In the genomic region with DNA sequence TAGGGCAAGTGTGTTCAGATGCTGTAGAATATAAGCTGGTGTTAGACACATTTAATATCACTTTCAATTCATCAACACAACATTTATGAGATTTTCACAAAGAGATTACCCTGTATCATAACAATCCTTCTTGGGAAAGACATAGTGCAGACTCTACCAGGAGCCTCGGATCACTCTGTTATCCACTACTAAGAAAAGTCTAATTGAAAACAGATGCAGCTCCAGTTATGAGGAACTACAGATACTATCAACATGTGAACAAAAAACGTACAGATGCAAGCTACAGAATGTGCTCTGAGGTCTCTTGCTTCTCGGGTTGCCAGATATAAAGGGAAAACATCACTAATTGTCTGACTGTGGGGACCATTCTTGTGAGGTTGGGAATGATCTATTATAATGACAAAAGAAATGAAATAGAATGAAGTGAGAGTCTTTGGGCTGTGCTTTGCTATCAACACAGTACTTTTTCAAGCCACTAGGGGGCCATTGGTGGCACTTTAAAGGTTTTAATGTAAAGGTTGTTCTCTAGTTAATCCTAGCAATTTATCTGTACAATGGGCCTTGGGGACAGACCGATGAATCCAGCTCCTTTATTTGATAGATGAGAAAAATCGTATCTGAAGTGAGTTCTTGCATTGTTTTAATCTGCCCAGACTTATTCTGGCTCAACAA, we compare ENCODE assay signal across 15 mouse cellular contexts.
DNase-seq lines count a peak whose midpoint lies in the region; ATAC-seq and TF ChIP-seq lines count a peak whose summit lies in the region.
"Had no signal": no experiment of that assay in that cellular context is flagged by ENCODE, and none has a peak within 500 bp of the region (broad histone marks: within the 10 kb centered on the region; RNA-seq: fewer than 3 reads in every experiment).

No protein-coding gene starts in this region.

- peak; percentile 31 for TF ChIP-seq CTCF in hindbrain, postnatal 0 days (IDR thresholded peaks at IDR 0.05; ENCODE audit: low read depth)

- no peaks in the 10 kb centered on the region for H3K27me3 ChIP-seq in hindbrain, postnatal 0 days (ENCODE audit: insufficient read depth, low read length)
- H3K27me3 ChIP-seq in hindbrain, embryonic 16.5 days (replicated peaks; ENCODE audit: control insufficient read depth, insufficient read depth, low read length) = no peaks in the 10 kb centered on the region
- no peaks in the 10 kb centered on the region for H3K27me3 ChIP-seq in splenic B cell, adult 2 months (ENCODE audit: control insufficient read depth, insufficient read depth, low read length, poor library complexity, severe bottlenecking)
- H3K27me3 ChIP-seq: megakaryocyte, embryonic 14.5 days; neural tube, embryonic 12.5 days had no signal

- ATAC-seq in hindbrain, postnatal 0 days = no peak
- no peak for ATAC-seq in hindbrain, embryonic 16.5 days

- H3K36me3 ChIP-seq in hindbrain, postnatal 0 days (ENCODE audit: insufficient read depth, low read length) = no peaks in the 10 kb centered on the region
- H3K36me3 ChIP-seq in hindbrain, embryonic 16.5 days (ENCODE audit: control insufficient read depth, insufficient read depth, low read length) = no peaks in the 10 kb centered on the region
- H3K36me3 ChIP-seq in splenic B cell, adult 2 months (ENCODE audit: control insufficient read depth, insufficient read depth, low read length, poor library complexity, severe bottlenecking) = no peaks in the 10 kb centered on the region
- H3K36me3 ChIP-seq: neural tube, embryonic 12.5 days had no signal

- no peaks in the 10 kb centered on the region for H3K4me1 ChIP-seq in hindbrain, postnatal 0 days (ENCODE audit: insufficient read depth, low read length)
- no peaks in the 10 kb centered on the region for H3K4me1 ChIP-seq in hindbrain, embryonic 16.5 days (ENCODE audit: control insufficient read depth, insufficient read depth, low read depth, low read length)
- H3K4me1 ChIP-seq: megakaryocyte, embryonic 14.5 days; neural tube, embryonic 12.5 days had no signal

- no peak overlapping the region for H3K27ac ChIP-seq in hindbrain, postnatal 0 days
- H3K27ac ChIP-seq in hindbrain, embryonic 16.5 days (ENCODE audit: low read depth, low read length) = no peak overlapping the region
- H3K27ac ChIP-seq: neural tube, embryonic 12.5 days had no signal

- no peak overlapping the region for H3K9ac ChIP-seq in hindbrain, postnatal 0 days (replicated peaks; ENCODE audit: low read length)
- no peak overlapping the region for H3K9ac ChIP-seq in hindbrain, embryonic 16.5 days (ENCODE audit: low read depth, low read length)
- H3K9ac ChIP-seq: neural tube, embryonic 12.5 days had no signal

- WGBS in hindbrain, postnatal 0 days = 70% methylated on average over 5 of the region's 5 CpGs
- 73% methylated on average over 5 of the region's 5 CpGs for WGBS in hindbrain, embryonic 16.5 days

- no peak overlapping the region for H3K4me3 ChIP-seq in hindbrain, postnatal 0 days (ENCODE audit: low read length)
- no peak overlapping the region for H3K4me3 ChIP-seq in hindbrain, embryonic 16.5 days (ENCODE audit: low read length)
- H3K4me3 ChIP-seq: megakaryocyte, embryonic 14.5 days; neural tube, embryonic 12.5 days had no signal

- H3K9me3 ChIP-seq in hindbrain, postnatal 0 days (ENCODE audit: low read length) = no peaks in the 10 kb centered on the region
- no peaks in the 10 kb centered on the region for H3K9me3 ChIP-seq in hindbrain, embryonic 16.5 days (ENCODE audit: control insufficient read depth, low read length)
- H3K9me3 ChIP-seq: megakaryocyte, embryonic 14.5 days; neural tube, embryonic 12.5 days had no signal

- no peak overlapping the region for H3K4me2 ChIP-seq in hindbrain, postnatal 0 days (ENCODE audit: low read depth, low read length)
- H3K4me2 ChIP-seq in hindbrain, embryonic 16.5 days (ENCODE audit: low read length) = no peak overlapping the region
- H3K4me2 ChIP-seq: neural tube, embryonic 12.5 days had no signal

- intact Hi-C loops in left cerebral cortex, postnatal 10 days (cut with DNase I) = no loop called here

- no peak for DNase-seq in hindbrain, postnatal 0 days (ENCODE audit: low spot score)
- peak; percentile 13 for DNase-seq in retina, embryonic 14.5 days (ENCODE audit: low spot score)
- no peak for DNase-seq in retina, postnatal 1 day
- peak; percentile 19 for DNase-seq in embryo, embryonic 9.5 days (ENCODE audit: extremely low spot score)
- DNase-seq in splenic B cell, adult 2 months (ENCODE audit: low read depth, low spot score) = peak; percentile 2
- no peak for DNase-seq in left cerebral cortex, postnatal 10 days (ENCODE audit: extremely low spot score in 1 of 2, low spot score in 2 of 2)
- no peak for DNase-seq in left cerebral cortex, adult 8-10 months (ENCODE audit: low spot score in 2 of 2)
- DNase-seq: adrenal gland, postnatal 10 days; cerebellum, adult 18-20 months; gastrocnemius, postnatal 14 days; heart, postnatal 36 days; thymus, adult 18-20 months had no signal

Comparison
In these comparisons a context has a peak if more than half of its experiments do, and no peak if none do; other contexts are left out.
1. DNase-seq: peak in retina, embryonic 14.5 days (single experiment), embryo, embryonic 9.5 days (single experiment) and splenic B cell, adult 2 months (single experiment); none in hindbrain, postnatal 0 days (single experiment), retina, postnatal 1 day (single experiment), left cerebral cortex, postnatal 10 days (0 of 2) and left cerebral cortex, adult 8-10 months (0 of 2).